Mouse (Mus musculus) CH12.LX (cell line): Measurements from ENCODE around the gene Eva1a. TPM values are rescaled to one million over a fixed set of nuclear protein-coding genes. Genes with fewer than 3 reads are reported as not detected.

ENCODE experiments used
- DNase-seq: peaks from one replicate; pipeline ENCODE4 v3.0.0-alpha.2; 2013; ENCODE audit errors: extremely low read depth
- H3K27ac ChIP-seq: 2 replicates; pipeline ENCODE4 v1.5.1; 2012; ENCODE audit warnings: low read depth, mild to moderate bottlenecking, control low read depth, moderate library complexity; ENCODE audit not compliant: insufficient read depth
- H3K27me3 ChIP-seq: replicated peaks from 2 replicates; pipeline ENCODE3; 2012; ENCODE audit warnings: inconsistent platforms
- H3K36me3 ChIP-seq, 2 experiments: replicated peaks in 1 of 2; 2 replicates each; pipeline versions ENCODE3 to v1.6.1; 2012; ENCODE audit warnings: inconsistent platforms in 1 of 2, low read length in 1 of 2, mild to moderate bottlenecking in 1 of 2, mixed read lengths in 1 of 2, moderate library complexity in 1 of 2; ENCODE audit not compliant: control insufficient read depth in 1 of 2, insufficient read depth in 1 of 2
- H3K4me1 ChIP-seq, 2 experiments: 2 replicates each; pipeline ENCODE4 v1.6.1; 2012; ENCODE audit warnings: inconsistent platforms in 1 of 2, moderate library complexity in 1 of 2; ENCODE audit not compliant: insufficient read depth in 2 of 2, control insufficient read depth in 1 of 2
- H3K4me2 ChIP-seq: 2 replicates; pipeline ENCODE4 v1.6.1; 2012; ENCODE audit warnings: low read depth, mild to moderate bottlenecking, control low read depth; ENCODE audit not compliant: poor library complexity, insufficient read depth, severe bottlenecking
- H3K4me3 ChIP-seq, 3 experiments: fragments of 150-350 bp in 1 of 3; sonication (generic) in 1 of 3; replicated peaks in 1 of 3; 2 replicates each; pipeline versions ENCODE3 to v1.5.1; 2011 to 2012; ENCODE audit warnings: low read depth in 2 of 3, low read length in 2 of 3, mild to moderate bottlenecking in 2 of 3, moderate library complexity in 2 of 3, control low read depth in 1 of 3, improper control_type of control experiment in 1 of 3, inconsistent platforms in 1 of 3, mixed read lengths in 1 of 3; ENCODE audit not compliant: poor library complexity in 1 of 3
- H3K79me2 ChIP-seq: replicated peaks from 2 replicates; pipeline ENCODE4 v1.6.1; 2012; ENCODE audit warnings: mild to moderate bottlenecking, moderate library complexity; ENCODE audit not compliant: control insufficient read depth, poor library complexity, insufficient read depth, severe bottlenecking; ENCODE audit errors: extremely low read depth
- H3K9ac ChIP-seq: 2 replicates; pipeline ENCODE4 v1.6.1; 2012; ENCODE audit warnings: low read depth, mild to moderate bottlenecking, control low read depth, moderate library complexity; ENCODE audit not compliant: insufficient read depth
- H3K9me3 ChIP-seq: replicated peaks from 2 replicates; pipeline ENCODE3; 2012; ENCODE audit warnings: low read length, inconsistent platforms, mixed read lengths
- BHLHE40 ChIP-seq: IDR thresholded peaks from 2 replicates; pipeline ENCODE4 v1.6.1; 2011; ENCODE audit warnings: mild to moderate bottlenecking, low read depth, low read length, improper control_type of control experiment
- ELF1 ChIP-seq: IDR thresholded peaks from 2 replicates; pipeline ENCODE4 v1.6.1; 2014; ENCODE audit warnings: low read depth, mild to moderate bottlenecking, inconsistent platforms, low read length, improper control_type of control experiment
- ETS1 ChIP-seq: conservative IDR thresholded peaks from 2 replicates; pipeline ENCODE4 v1.6.1; 2012; ENCODE audit warnings: low read depth, mild to moderate bottlenecking, inconsistent platforms, low read length, improper control_type of control experiment, moderate library complexity
- GABPA ChIP-seq: IDR thresholded peaks from 2 replicates; pipeline ENCODE4 v1.6.1; 2012; ENCODE audit warnings: low read depth, low read length, improper control_type of control experiment, inconsistent platforms; ENCODE audit not compliant: insufficient replicate concordance
- HCFC1 ChIP-seq: IDR thresholded peaks from 2 replicates; pipeline ENCODE4 v1.6.1; 2012; ENCODE audit warnings: low read depth, mild to moderate bottlenecking, inconsistent platforms, low read length, improper control_type of control experiment
- MAFK ChIP-seq: IDR thresholded peaks from 2 replicates; pipeline ENCODE4 v1.6.1; 2011; ENCODE audit warnings: low read length, improper control_type of control experiment; ENCODE audit not compliant: insufficient replicate concordance
- MAX ChIP-seq: IDR thresholded peaks from 2 replicates; pipeline ENCODE4 v1.6.1; 2011; ENCODE audit warnings: low read length, improper control_type of control experiment
- MEF2A ChIP-seq: IDR thresholded peaks from 2 replicates; pipeline ENCODE4 v1.6.1; 2014; ENCODE audit warnings: low read depth, mild to moderate bottlenecking, inconsistent platforms, low read length, improper control_type of control experiment, borderline replicate concordance
- MYC ChIP-seq: IDR thresholded peaks from 2 replicates; pipeline ENCODE4 v1.6.1; 2011; ENCODE audit warnings: low read depth, mild to moderate bottlenecking, improper control_type of control experiment, low read length
- NELFE ChIP-seq: IDR thresholded peaks from 2 replicates; pipeline ENCODE4 v1.6.1; 2011; ENCODE audit warnings: low read depth, low read length, improper control_type of control experiment
- NRF1 ChIP-seq: IDR thresholded peaks from 2 replicates; pipeline ENCODE4 v1.6.1; 2014; ENCODE audit warnings: low read depth, mild to moderate bottlenecking, inconsistent platforms, low read length, improper control_type of control experiment, moderate library complexity
- PAX5 ChIP-seq: IDR thresholded peaks from 2 replicates; pipeline ENCODE4 v1.6.1; 2012; ENCODE audit warnings: low read length, inconsistent platforms, mixed read lengths
- POLR2AphosphoS2 ChIP-seq: IDR thresholded peaks from 2 replicates; pipeline ENCODE4 v1.6.1; 2011; ENCODE audit warnings: low read depth, low read length, improper control_type of control experiment
- RCOR1 ChIP-seq: conservative IDR thresholded peaks from 2 replicates; pipeline ENCODE4 v1.6.1; 2012; ENCODE audit warnings: low read depth, mild to moderate bottlenecking, inconsistent platforms, low read length, improper control_type of control experiment
- TBP ChIP-seq: conservative IDR thresholded peaks from 2 replicates; pipeline ENCODE4 v1.6.1; 2011; ENCODE audit warnings: low read depth, low read length, improper control_type of control experiment
- USF1 ChIP-seq: IDR thresholded peaks from 2 replicates; pipeline ENCODE4 v1.6.1; 2014; ENCODE audit warnings: low read depth, mild to moderate bottlenecking, inconsistent platforms, low read length, improper control_type of control experiment
- ZC3H11A ChIP-seq: IDR thresholded peaks from 2 replicates; pipeline ENCODE4 v1.6.1; 2012; ENCODE audit warnings: low read depth, mild to moderate bottlenecking, inconsistent platforms, low read length, improper control_type of control experiment
- ZKSCAN1 ChIP-seq: IDR thresholded peaks from 2 replicates; pipeline ENCODE4 v1.6.1; 2012; ENCODE audit warnings: low read depth, inconsistent platforms, low read length, improper control_type of control experiment, borderline replicate concordance
- dilution Hi-C: fragments of 300-500 bp; cut with MboI; formaldehyde crosslinking; loops from 2 replicates; pipeline ENCODE4 v1.14.3; 2020; ENCODE audit warnings: low sequenced_read_pairs; ENCODE audit not compliant: extremely low pct_unique_long_range_greater_than_20kb, extremely low pct_ligation_motif_present
- in situ Hi-C: fragments of 300-500 bp; cut with MboI; formaldehyde crosslinking; loops from 3 replicates; pipeline ENCODE4 v1.14.3; 2019; ENCODE audit warnings: low sequenced_read_pairs, low pct_ligation_motif_present, low pct_unique_long_range_greater_than_20kb, mixed read lengths
- polyA plus RNA-seq: library from polyadenylated mRNA; unstranded; fragments of >175 nt; gene quantifications from 2 replicates; pipeline ENCODE4 v1.2.1, GENCODE M21; 2012; ENCODE audit warnings: low read depth; ENCODE audit not compliant: insufficient read length
- total RNA-seq, 2 experiments: library from RNA; depleted of rRNA; stranded (reverse); fragments of 300-350 nt in 1 of 2; fragments of >200 nt in 1 of 2; gene quantifications; 2 replicates each; pipeline ENCODE4 v1.2.3; 2012 to 2014

The Eva1a gene
- total and polyA plus RNA-seq, 3 experiments: not detected

DNA sequence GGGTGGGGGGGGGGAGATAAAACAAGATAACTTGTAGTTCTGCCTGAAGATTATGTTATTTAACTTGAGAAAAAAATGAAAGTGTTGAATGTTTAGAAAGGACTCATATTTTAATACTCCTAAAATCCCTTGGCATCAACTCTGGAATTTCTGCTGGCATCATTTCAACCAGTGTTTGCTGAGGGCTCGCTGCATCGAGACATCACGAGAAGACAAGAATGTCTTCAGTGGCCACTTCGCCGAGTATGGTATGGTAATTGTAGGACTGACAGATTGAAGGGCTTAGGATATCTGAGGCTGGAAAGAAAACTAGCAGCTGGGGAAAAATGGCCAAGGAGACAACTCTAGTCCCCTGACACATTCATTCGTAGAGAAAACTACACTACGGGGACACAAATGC is 69.6 kb downstream of the Eva1a start:
- Histone ChIP-seq H3K27me3 (no peaks in the 10 kb centered on the region), H3K9ac (no peak overlapping the region), H3K9me3 (peaks cover 52% of the 10 kb centered on the region), H3K4me2 (no peak overlapping the region), H3K79me2 (no peaks in the 10 kb centered on the region), H3K27ac (no peak overlapping the region), H3K36me3 (no peaks in the 10 kb centered on the region), H3K4me1 (no peaks in the 10 kb centered on the region), H3K4me3 (no peak overlapping the region)
- dilution Hi-C loops: no loop called here
- DNase-seq: no peak
- TF ChIP-seq POLR2AphosphoS2 (no peak), MYC (no peak), TBP (no peak), NRF1 (no peak), BHLHE40 (no peak), MAFK (no peak), GABPA (no peak), RCOR1 (no peak), ETS1 (no peak)
- in situ Hi-C loops: no loop called here

DNA sequence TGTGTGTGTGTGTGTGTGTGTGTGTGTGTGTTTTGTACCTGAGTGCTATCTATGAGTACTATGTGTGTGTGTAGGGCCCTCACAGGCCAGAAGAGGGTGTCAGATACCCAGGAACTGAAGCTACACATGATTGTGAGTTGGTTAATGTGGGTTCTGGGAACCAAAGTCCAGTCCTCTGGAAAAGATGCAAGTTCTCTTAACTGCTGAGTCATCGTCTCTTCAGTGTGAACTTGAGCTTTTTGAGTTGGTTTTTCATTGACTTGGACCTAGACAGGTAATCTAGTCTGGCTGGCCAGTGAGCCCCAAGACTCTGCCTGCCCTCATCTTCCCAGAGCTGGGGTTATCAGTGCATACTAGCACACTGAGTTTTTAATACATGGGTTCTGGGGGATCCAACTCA is 70.3 kb downstream of the Eva1a start:
- Histone ChIP-seq H3K4me1 (no peaks in the 10 kb centered on the region), H3K27ac (no peak overlapping the region), H3K9me3 (peaks cover 53% of the 10 kb centered on the region), H3K9ac (no peak overlapping the region), H3K36me3 (no peaks in the 10 kb centered on the region), H3K4me2 (no peak overlapping the region), H3K79me2 (no peaks in the 10 kb centered on the region), H3K27me3 (no peaks in the 10 kb centered on the region), H3K4me3 (no peak overlapping the region)
- no peak for DNase-seq
- in situ Hi-C loops (no loop called here), dilution Hi-C loops (no loop called here)
- TF ChIP-seq NELFE (no peak), ZKSCAN1 (no peak), USF1 (no peak), MAX (no peak), ZC3H11A (no peak), MYC (no peak), ELF1 (no peak)

DNA sequence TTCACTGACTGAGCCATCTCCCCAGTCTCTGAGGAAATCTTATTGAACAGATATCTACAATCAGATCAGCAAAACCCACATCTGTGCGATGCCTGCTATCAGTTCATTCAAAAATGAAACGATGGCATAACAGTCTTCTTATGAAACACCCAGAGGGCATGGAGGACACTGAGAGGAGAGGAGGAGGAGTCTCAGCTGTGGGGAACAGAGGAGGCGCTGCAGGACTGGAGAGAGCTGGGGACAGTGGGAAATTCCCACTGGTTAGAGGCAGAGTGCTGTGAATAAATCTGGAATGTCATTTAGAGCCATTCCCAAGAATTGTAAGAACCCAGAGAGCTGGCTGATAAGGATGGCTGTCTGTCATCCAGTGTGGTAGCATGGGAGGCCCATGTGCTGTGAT is 70.7 kb downstream of the Eva1a start:
- TF ChIP-seq MEF2A (no peak), HCFC1 (no peak), PAX5 (no peak), ZKSCAN1 (no peak)
- DNase-seq: no peak
- Histone ChIP-seq H3K9me3 (peaks cover 53% of the 10 kb centered on the region), H3K4me2 (no peak overlapping the region), H3K9ac (no peak overlapping the region), H3K79me2 (no peaks in the 10 kb centered on the region), H3K27ac (no peak overlapping the region), H3K36me3 (no peaks in the 10 kb centered on the region), H3K4me1 (no peaks in the 10 kb centered on the region), H3K27me3 (no peaks in the 10 kb centered on the region), H3K4me3 (no peak overlapping the region)
- dilution Hi-C loops: no loop called here
- in situ Hi-C loops: no loop called here
